Mouse (Mus musculus) embryonic facial prominence, embryonic 15.5 days (tissue): ENCODE measurements at regions not wholly inside any gene's neighbourhood (a gene's known extent, or its start where the extent isn't known, plus 50 kb on each side); places are given as distances from the start of the nearest gene placed in this dataset.

ENCODE experiments used
- ATAC-seq: fragments of 200-750 bp; cut with Nextera tagmentation; 2 replicates; pipeline ENCODE4 v1.8.0; 2017; ENCODE audit warnings: low read depth, moderate TSS enrichment; ENCODE audit not compliant: insufficient number of reproducible peaks, low FRiP score, low TSS enrichment
- H3K27ac ChIP-seq: fragments of 300-500 bp; sonication (generic); replicated peaks from 2 replicates; pipeline ENCODE4 v1.5.1; 2015; ENCODE audit warnings: mild to moderate bottlenecking, inconsistent platforms
- H3K27me3 ChIP-seq: fragments of 300-500 bp; sonication (generic); 2 replicates; pipeline ENCODE4 v1.6.1; 2015; ENCODE audit warnings: inconsistent platforms
- H3K36me3 ChIP-seq: fragments of 300-500 bp; sonication (generic); 2 replicates; pipeline ENCODE4 v1.6.1; 2015; ENCODE audit warnings: mild to moderate bottlenecking, inconsistent platforms
- H3K4me1 ChIP-seq: fragments of 300-500 bp; sonication (generic); 2 replicates; pipeline ENCODE4 v1.6.1; 2015; ENCODE audit warnings: inconsistent platforms
- H3K4me2 ChIP-seq: fragments of 300-500 bp; sonication (generic); replicated peaks from 2 replicates; pipeline ENCODE4 v1.6.1; 2015; ENCODE audit warnings: mild to moderate bottlenecking, inconsistent platforms
- H3K4me3 ChIP-seq: fragments of 300-500 bp; sonication (generic); replicated peaks from 2 replicates; pipeline ENCODE4 v1.5.1; 2015; ENCODE audit warnings: mild to moderate bottlenecking, inconsistent platforms
- H3K9ac ChIP-seq: fragments of 300-500 bp; sonication (generic); 2 replicates; pipeline ENCODE4 v1.6.1; 2015; ENCODE audit warnings: inconsistent platforms
- H3K9me3 ChIP-seq: fragments of 300-500 bp; sonication (generic); replicated peaks from 2 replicates; pipeline ENCODE4 v1.6.1; 2016; ENCODE audit warnings: inconsistent platforms
- WGBS: fragments of 180-500 bp; shearing (Covaris S2); methylation state at CpG from one replicate; pipeline ENCODE4 v1.1.7; 2015; 5-methylcytosine and 5-hydroxymethylcytosine counted together

- no peak overlapping the region for H3K27ac ChIP-seq
- no peak overlapping the region for H3K4me3 ChIP-seq
- H3K4me1 ChIP-seq: no peaks in the 10 kb centered on the region
- H3K36me3 ChIP-seq: no peaks in the 10 kb centered on the region
- no peak overlapping the region for H3K9ac ChIP-seq
- no peak for ATAC-seq
- no peak overlapping the region for H3K4me2 ChIP-seq
- H3K27me3 ChIP-seq: no peaks in the 10 kb centered on the region
- H3K9me3 ChIP-seq: no peaks in the 10 kb centered on the region
Measured at GRCm38 (mm10) chr12:77628358-77628850, 390.5 kb downstream of the Fut8 start.

- H3K27ac ChIP-seq: no peak overlapping the region
- no peaks in the 10 kb centered on the region for H3K36me3 ChIP-seq
- H3K9ac ChIP-seq: no peak overlapping the region
- ATAC-seq: no peak
- no peaks in the 10 kb centered on the region for H3K27me3 ChIP-seq
- 50% methylated on average over 10 of the region's 10 CpGs for WGBS
- H3K4me3 ChIP-seq: no peak overlapping the region
- H3K9me3 ChIP-seq: no peaks in the 10 kb centered on the region
- no peaks in the 10 kb centered on the region for H3K4me1 ChIP-seq
- no peak overlapping the region for H3K4me2 ChIP-seq
Measured at GRCm38 (mm10) chr12:77633981-77634650, 396.2 kb downstream of the Fut8 start.

- Histone ChIP-seq H3K4me2 (no peak overlapping the region), H3K4me1 (no peaks in the 10 kb centered on the region), H3K27me3 (no peaks in the 10 kb centered on the region), H3K4me3 (no peak overlapping the region), H3K9ac (no peak overlapping the region), H3K27ac (no peak overlapping the region), H3K9me3 (no peaks in the 10 kb centered on the region), H3K36me3 (no peaks in the 10 kb centered on the region)
- peak; percentile 34; the same call in 1 of the 2 replicates for ATAC-seq
- WGBS: 40% methylated on average over 7 of the region's 7 CpGs
Measured at GRCm38 (mm10) chr12:77638266-77638665, 400.3 kb downstream of the Fut8 start.

DNA sequence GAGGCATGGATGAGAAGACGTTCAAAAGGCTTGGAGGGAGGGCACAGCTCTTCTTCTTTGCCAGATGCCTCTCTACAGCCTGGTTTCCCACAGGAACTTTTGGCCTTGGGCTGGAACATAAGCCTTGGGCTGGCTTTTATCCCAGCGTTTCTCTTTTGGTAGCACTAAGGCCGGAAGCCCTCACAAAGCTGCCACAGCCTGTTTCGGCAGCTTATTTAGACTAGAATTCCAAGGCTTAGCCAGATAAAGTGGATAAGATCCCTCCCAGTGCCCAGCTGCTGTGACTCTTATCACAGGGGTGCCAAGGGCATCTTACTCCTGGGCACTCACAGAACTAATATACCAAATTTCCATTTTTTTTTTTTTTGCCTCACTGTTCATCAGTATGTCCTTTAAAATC, 404.4 kb downstream of the Fut8 start:
- Histone ChIP-seq H3K36me3 (no peaks in the 10 kb centered on the region), H3K4me2 (no peak overlapping the region), H3K9me3 (no peaks in the 10 kb centered on the region), H3K27ac (no peak overlapping the region), H3K9ac (no peak overlapping the region), H3K4me3 (no peak overlapping the region), H3K4me1 (no peaks in the 10 kb centered on the region), H3K27me3 (no peaks in the 10 kb centered on the region)
- 55% methylated on average over 4 of the region's 4 CpGs for WGBS
- no peak for ATAC-seq

GRCm38 (mm10) chr12:77647841-77648240, 409.9 kb downstream of the Fut8 start:
- WGBS: 57% methylated on average over 3 of the region's 3 CpGs

DNA sequence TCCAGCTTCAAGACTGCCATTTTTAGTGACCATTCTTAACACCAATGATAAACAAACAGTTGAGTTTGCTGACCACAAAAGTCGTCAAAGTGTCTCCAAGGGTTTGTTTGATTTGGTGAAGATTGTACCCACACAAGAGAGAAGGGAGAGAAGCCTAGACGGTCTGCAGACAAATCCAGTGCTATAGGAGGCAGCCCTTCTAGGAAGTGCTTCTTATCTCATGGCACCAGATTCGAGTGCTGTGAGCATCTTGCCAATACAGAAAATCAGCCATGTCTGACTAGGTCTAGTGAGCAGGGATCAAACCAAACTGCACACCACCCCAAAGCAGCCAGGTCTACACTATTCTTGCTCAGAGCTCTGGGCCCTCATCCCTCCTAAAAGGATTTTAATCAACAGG, 416.4 kb downstream of the Fut8 start:
- Histone ChIP-seq H3K36me3 (no peaks in the 10 kb centered on the region), H3K9me3 (no peaks in the 10 kb centered on the region), H3K4me1 (no peaks in the 10 kb centered on the region), H3K9ac (no peak overlapping the region), H3K27me3 (no peaks in the 10 kb centered on the region), H3K4me2 (no peak overlapping the region), H3K4me3 (no peak overlapping the region), H3K27ac (no peak overlapping the region)
- WGBS: 66% methylated on average over 3 of the region's 3 CpGs
- no peak for ATAC-seq

More at GRCm38 (mm10) chr12:77647841-77648240, 409.9 kb downstream of the Fut8 start:
- Histone ChIP-seq H3K27me3 (no peaks in the 10 kb centered on the region), H3K4me3 (no peak overlapping the region), H3K4me1 (no peaks in the 10 kb centered on the region), H3K9me3 (no peaks in the 10 kb centered on the region), H3K27ac (no peak overlapping the region), H3K36me3 (no peaks in the 10 kb centered on the region), H3K4me2 (no peak overlapping the region), H3K9ac (no peak overlapping the region)
- ATAC-seq: no peak

DNA sequence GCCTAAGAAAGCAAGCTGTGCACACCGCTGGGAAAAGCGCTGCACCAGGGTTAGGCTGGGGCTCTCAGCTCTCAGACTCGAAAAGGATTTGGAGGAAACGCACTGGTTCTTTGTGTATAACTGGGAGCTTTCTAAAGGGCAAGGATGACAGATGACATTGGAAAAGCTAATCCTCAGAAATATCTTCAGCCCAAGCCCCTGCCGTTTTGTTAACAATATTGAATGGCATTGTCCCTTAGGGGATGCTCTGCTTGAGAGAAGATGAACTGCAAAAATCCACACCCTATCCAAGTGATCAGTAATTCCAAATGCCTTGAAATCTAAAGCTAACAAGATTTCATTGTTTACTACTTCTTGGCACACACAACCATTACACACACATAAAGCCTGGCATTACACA, 419.1 kb downstream of the Fut8 start:
- no peak for ATAC-seq
- no peaks in the 10 kb centered on the region; the same call in 1 of the 2 replicates for H3K4me1 ChIP-seq
- WGBS: 43% methylated on average over 5 of the region's 5 CpGs

DNA sequence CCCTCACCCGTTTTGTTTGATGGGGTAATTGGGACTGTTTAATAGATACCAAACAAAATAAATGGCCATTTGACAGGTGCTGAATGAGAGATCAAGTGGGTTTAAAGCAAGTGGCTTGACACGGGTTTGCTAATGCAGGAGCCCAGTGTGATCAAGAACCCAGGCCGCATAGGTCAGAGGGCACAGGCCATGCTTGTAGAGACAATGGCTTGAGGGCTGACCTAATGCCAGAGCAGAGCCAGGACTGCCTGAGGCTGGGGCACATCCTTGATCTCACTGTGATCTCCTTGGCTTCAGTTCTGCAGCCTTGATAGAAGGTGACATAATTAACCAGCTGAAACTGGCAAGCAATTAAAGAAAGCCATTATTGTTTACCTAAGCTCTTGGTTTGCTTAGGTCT, 420.0 kb downstream of the Fut8 start:
- H3K4me2 ChIP-seq: no peak overlapping the region
- no peak for ATAC-seq

More for the DNA sequence above, 419.1 kb downstream of the Fut8 start:
- H3K9me3 ChIP-seq: no peaks in the 10 kb centered on the region
- H3K27me3 ChIP-seq: no peaks in the 10 kb centered on the region
- H3K4me2 ChIP-seq: no peak overlapping the region
- no peaks in the 10 kb centered on the region for H3K36me3 ChIP-seq
- H3K27ac ChIP-seq: no peak overlapping the region
- no peak overlapping the region for H3K4me3 ChIP-seq
- H3K9ac ChIP-seq: no peak overlapping the region

DNA sequence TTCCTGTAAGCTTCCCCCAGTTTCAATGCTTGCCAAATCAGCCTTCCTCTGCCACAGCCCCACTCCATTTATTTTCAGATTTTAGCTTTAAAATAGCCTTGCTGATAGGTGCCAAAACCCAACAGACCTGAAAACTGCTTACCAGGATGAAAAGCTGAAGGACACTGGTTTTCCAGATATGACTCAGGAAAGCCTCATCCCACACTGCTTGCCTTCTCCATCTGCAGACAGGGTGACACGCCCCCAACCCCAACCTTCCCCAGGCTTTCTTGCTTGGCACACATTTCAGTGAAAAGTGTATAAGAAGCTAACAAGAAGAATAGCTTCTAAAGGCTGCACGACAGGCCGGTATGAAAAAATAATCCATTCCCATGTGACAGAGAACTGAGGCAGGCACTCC, 425.3 kb downstream of the Fut8 start:
- H3K4me3 ChIP-seq: no peak overlapping the region
- H3K9ac ChIP-seq: no peak overlapping the region
- no peak overlapping the region for H3K27ac ChIP-seq
- H3K27me3 ChIP-seq: no peaks in the 10 kb centered on the region
- H3K36me3 ChIP-seq: no peaks in the 10 kb centered on the region
- H3K9me3 ChIP-seq: no peaks in the 10 kb centered on the region
- no peak overlapping the region for H3K4me2 ChIP-seq
- 71% methylated on average over 3 of the region's 3 CpGs for WGBS
- no peak for ATAC-seq
- no peaks in the 10 kb centered on the region; the same call in 1 of the 2 replicates for H3K4me1 ChIP-seq

More for the DNA sequence above, 420.0 kb downstream of the Fut8 start:
- Histone ChIP-seq H3K27me3 (no peaks in the 10 kb centered on the region), H3K9me3 (no peaks in the 10 kb centered on the region), H3K9ac (no peak overlapping the region), H3K36me3 (no peaks in the 10 kb centered on the region), H3K4me3 (no peak overlapping the region), H3K27ac (no peak overlapping the region), H3K4me1 (no peaks in the 10 kb centered on the region; the same call in 1 of the 2 replicates)
- 26% methylated on average over 3 of the region's 3 CpGs for WGBS

GRCm38 (mm10) chr12:77663665-77664374, 425.9 kb downstream of the Fut8 start:
- Histone ChIP-seq H3K27me3 (no peaks in the 10 kb centered on the region), H3K9me3 (no peaks in the 10 kb centered on the region), H3K9ac (no peak overlapping the region), H3K4me2 (no peak overlapping the region), H3K4me1 (no peaks in the 10 kb centered on the region; the same call in 1 of the 2 replicates), H3K4me3 (no peak overlapping the region), H3K27ac (no peak overlapping the region), H3K36me3 (no peaks in the 10 kb centered on the region)
- WGBS: 72% methylated on average over 7 of the region's 7 CpGs
- ATAC-seq: no peak

DNA sequence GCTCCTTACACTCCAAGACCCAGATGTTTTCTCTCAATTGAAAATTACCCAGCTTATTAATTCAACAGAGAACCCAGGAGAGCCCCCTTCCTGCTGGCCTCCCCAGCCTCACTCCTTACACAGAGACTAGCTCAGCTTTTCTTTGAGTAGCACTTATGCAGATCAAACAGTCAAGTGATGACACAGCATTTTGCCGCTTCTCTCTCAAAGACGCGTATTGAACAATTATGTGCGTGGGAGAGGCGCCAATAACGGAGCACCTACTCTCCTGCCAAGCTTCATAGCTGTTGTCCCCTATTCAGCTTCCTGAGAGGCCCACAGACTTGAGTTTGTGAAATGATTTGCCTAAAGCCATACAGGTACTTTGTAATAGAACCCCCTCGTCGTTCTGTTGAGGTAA, 428.5 kb downstream of the Fut8 start:
- no peak for ATAC-seq
- Histone ChIP-seq H3K9me3 (no peaks in the 10 kb centered on the region), H3K27ac (no peak overlapping the region), H3K9ac (no peak overlapping the region), H3K4me1 (no peaks in the 10 kb centered on the region), H3K36me3 (no peaks in the 10 kb centered on the region), H3K4me3 (no peak overlapping the region), H3K4me2 (no peak overlapping the region), H3K27me3 (no peaks in the 10 kb centered on the region)
- 67% methylated on average over 8 of the region's 8 CpGs for WGBS
